Mouse (Mus musculus) retina, postnatal 7 days (tissue): ENCODE data around the gene Rab22a.
"Not testable (repeated sequence)": the region's sequence is repeated elsewhere in the genome, so short reads cannot be mapped to it uniquely, and the experiment has no call there.

Experiments
- DNase-seq: peaks from one replicate; pipeline ENCODE4 v3.0.0-alpha.2; 2012; ENCODE audit warnings: low read depth, low spot score

The Rab22a gene

GRCm38 (mm10) chr2:173719115-173719514, 59.6 kb downstream of the Rab22a start, which contains the start of gene 1700010B08Rik:
Gene 1700010B08Rik (plus strand): TSS chr2:173719415.
- DNase-seq = not testable (repeated sequence)

GRCm38 (mm10) chr2:173722251-173722857, 62.8 kb downstream of the Rab22a start:
- no peak for DNase-seq

DNA sequence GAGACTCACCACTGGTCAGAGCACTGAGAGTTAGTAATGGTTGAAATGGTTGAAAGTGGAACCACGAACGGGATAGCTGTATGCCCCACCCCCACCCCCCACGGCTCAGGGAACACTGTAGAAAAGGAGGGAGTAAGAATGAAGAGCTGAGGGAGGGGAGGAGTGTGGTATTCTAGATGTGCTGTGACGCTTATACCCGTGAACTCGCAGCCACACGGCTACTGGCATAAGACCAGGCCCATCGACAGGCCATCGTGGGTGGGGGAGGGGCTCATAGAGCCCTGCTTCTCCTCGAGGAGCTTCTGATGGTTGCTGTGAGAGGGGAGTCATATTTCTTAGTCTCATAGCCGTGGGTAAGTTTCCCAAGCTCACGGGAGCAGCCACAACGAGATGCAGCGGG, 64.8 kb downstream of the Rab22a start:
- DNase-seq = no peak

GRCm38 (mm10) chr2:173724940-173725807, 65.6 kb downstream of the Rab22a start:
- no peak for DNase-seq

GRCm38 (mm10) chr2:173725819-173726218, 66.3 kb downstream of the Rab22a start:
- DNase-seq = no peak

DNA sequence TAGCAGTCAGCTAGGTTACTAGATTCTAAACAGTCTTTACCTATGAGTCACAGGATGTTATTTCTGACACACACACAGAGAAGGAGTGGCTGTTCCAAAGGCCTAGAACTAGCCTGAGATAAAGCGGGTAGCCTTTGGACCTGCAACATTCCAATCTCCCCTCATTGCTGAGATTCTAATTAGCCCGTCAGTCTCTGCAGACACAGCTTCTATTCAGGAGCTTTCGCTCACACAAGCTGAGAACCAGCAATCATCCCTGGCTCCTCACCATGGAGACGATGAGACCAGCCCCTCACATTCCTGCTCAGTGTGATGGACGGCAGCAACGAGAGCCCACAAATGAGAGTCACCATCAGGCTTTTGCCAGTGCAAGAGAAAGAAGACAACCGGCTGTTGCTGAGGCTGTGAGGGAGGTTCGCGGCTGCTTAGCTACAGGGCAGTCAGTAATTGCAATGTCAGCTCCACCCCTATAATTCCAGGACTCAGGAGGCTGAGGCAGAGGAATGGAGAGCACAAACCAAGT, 70.9 kb downstream of the Rab22a start:
- no peak for DNase-seq

GRCm38 (mm10) chr2:173734426-173734825, 74.9 kb downstream of the Rab22a start:
- no peak for DNase-seq

- DNase-seq = peak; percentile 97
These were observed 77.8 kb downstream of the Rab22a start, which contains the start of gene Vapb for GRCm38 (mm10) chr2:173737222-173737989. Gene Vapb (plus strand): TSS chr2:173737511.

GRCm38 (mm10) chr2:173738232-173738631, 78.7 kb downstream of the Rab22a start:
- no peak for DNase-seq

DNA sequence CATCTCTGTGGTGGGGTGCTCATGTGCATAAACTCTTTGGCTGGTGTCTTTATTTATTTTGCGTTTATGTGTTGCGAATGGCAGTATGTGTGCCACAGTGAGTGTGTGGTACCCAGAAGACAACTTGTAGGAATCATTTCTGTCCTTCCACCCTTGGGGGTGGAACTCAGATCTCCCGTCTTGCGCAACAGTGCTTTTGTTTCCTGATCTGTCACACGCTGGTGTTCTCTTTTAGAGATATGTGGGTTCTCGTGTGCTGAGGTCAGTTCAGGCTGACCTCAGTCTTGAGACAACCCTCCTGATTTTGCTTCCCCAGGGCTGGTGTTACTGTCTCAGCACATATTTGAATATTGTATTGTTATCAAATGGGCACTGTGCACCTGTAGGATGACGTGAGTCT, 79.5 kb downstream of the Rab22a start:
- no peak for DNase-seq

DNA sequence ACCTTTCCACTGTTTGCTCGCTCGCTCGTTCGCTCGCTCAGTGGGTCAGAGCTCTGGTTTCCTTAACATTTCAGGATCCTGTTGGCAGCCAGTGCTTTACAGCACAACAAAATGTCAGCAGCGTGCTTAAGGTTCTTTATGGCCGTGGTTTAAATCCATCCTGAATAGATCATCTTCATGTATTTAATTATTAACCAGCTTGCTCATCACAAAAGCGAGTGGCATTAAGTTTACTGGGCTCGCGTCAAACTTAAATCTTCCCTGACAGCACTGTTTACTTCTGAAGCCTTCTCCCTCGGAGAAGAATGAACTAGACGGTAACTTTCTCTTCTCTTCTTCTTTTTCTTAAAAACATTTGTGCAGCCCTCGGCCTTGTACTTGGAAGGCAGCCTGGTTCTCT, 82.5 kb downstream of the Rab22a start:
- no peak for DNase-seq

GRCm38 (mm10) chr2:173742744-173743143, 83.2 kb downstream of the Rab22a start:
- no peak for DNase-seq

DNA sequence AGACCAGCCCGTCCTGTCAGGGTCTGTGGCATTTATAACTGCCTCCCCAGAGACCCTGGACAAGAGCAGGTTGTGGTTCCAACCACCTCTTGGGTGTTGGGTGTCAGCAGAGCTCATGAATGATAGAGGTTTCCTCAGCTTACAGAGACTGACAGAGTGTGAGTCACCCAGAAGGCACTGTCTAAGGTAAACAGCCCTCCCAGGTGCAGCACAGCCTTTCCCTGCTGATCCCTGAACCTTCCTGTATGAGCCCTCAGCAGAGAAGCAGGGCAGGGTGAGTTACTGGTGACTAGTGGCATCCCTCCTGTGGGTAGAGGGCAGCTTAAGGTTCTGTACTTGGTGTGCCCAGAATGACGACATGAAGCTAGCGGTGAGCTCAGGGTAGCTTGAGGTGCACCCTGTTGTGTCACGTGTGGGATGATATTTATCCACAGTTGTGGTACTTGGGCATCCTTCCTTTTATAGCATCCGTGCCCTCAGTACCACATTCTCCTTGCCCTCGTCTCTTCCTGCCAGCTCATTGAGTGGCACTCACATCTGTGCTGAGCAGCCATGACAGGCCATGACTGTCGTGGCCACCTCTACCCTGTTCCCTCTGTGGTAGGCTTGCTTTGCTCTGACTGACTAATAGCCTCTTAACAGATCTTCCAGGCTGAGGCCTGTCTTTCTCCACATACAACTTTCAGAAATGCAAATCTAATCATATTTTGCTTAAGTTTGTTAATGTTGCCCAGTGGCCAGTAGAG, 84.7 kb downstream of the Rab22a start:
- DNase-seq = no peak

DNA sequence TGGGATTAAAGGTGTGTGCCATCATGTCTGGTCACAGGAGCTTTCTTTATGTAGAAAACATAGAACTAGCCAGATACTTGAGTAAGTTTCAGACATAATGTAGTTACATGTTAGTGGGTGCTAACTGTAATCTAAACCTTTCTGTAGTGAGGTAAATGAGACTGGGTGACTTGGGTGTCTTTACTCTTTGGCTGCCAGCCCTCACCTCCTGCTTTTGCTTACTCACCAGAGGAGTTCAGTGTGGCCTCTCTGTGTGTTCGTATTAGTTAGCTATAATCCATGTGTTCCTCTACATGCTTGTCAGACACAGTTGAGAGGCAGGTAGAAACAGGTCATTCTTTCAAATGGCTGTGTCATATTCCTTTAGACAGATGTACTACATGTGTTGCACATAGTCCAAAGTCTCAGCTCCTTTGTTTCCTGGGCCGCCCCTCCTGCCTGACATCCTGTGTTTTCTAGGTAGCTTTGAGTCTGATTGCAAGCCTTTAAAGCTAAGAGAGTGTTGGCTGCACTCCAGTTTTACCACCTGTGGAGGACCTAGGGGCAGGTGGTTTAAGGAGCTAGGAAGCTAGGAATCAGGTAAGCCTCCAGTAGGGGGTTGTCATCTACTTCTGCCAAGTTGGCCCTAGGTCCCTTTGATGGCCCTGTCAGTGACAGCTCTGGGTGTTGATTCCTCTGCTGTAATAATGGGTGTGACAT, 89.5 kb downstream of the Rab22a start:
- DNase-seq = no peak

DNA sequence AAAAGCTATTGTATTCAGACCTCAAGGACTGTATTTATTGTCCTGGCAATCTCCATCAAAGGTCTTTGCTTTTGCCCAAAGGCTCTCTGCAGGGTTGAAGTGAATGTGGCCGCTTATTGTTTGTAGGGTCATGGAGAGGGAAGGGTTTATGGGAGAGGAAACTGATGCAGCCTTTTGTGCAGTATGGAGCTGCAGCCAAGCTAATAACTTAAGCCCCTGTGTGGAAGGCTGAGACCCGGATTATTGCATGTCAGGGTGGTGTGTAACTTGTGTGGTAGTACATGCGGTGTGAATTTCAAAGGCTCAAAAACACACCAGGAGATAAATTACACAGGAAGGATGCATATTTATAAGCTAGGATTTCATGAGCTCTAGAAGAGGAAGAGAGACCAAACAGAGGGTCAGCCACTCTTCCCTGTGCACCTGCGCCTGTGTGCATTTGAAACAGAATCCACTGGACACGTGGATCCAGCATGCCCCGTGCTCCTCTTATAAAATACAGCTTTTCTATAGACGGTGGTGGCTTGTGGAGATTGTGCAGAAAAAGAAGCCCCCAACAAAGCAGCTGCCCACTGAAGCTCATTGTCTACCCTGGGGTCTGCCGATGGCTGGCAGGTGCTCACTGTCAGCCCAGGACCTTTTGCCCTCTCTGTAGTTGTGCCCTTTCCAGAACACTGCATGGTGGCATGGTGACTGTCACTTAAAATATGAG, 96.0 kb downstream of the Rab22a start:
- DNase-seq = no peak
